Mouse (Mus musculus) ES-E14 (cell line): ENCODE results near the gene Unc45b.

Source experiments
- CHD2 ChIP-seq: IDR thresholded peaks from 2 replicates; pipeline ENCODE4 v1.6.1; 2014; ENCODE audit warnings: mild to moderate bottlenecking, low read depth, low read length, inconsistent platforms
- HCFC1 ChIP-seq: IDR thresholded peaks from 2 replicates; pipeline ENCODE4 v1.6.1; 2012; ENCODE audit warnings: low read length, inconsistent platforms, borderline replicate concordance; ENCODE audit not compliant: insufficient read depth
- MAFK ChIP-seq: IDR thresholded peaks from 2 replicates; pipeline ENCODE4 v1.6.1; 2014; ENCODE audit warnings: mild to moderate bottlenecking, low read depth, low read length, inconsistent platforms; ENCODE audit not compliant: insufficient read depth
- ZC3H11A ChIP-seq: IDR thresholded peaks from 2 replicates; pipeline ENCODE4 v1.6.1; 2012; ENCODE audit warnings: low read depth, mild to moderate bottlenecking, inconsistent platforms, low read length, borderline replicate concordance
- ZNF384 ChIP-seq: IDR thresholded peaks from 2 replicates; pipeline ENCODE4 v1.6.1; 2012; ENCODE audit warnings: low read depth, low read length, inconsistent platforms

- TF ChIP-seq ZC3H11A (no peak), CHD2 (no peak), HCFC1 (no peak), MAFK (no peak), ZNF384 (no peak)
Measured at GRCm38 (mm10) chr11:82971590-82971974, 61.2 kb downstream of the Unc45b start.
